Mouse (Mus musculus) activated CD4-positive, CD25-positive, alpha-beta regulatory T cell, adult 4 months (primary cell): ENCODE measurements around the gene Atp11a. TPM values are rescaled to one million over a fixed set of nuclear protein-coding genes. Genes with fewer than 3 reads are reported as not detected.

Experiments used
- ATAC-seq: one replicate; pipeline ENCODE4 v1.8.0; 2017
- polyA plus RNA-seq, 2 experiments: library from polyadenylated mRNA; unstranded; fragments of 100-300 nt; shearing (Covaris generic); gene quantifications; one replicate each; pipeline ENCODE4 v1.2.1; 2017

The Atp11a gene
- polyA plus RNA-seq, 2 experiments from 2014 or later: 4.4 to 5.2 TPM

DNA sequence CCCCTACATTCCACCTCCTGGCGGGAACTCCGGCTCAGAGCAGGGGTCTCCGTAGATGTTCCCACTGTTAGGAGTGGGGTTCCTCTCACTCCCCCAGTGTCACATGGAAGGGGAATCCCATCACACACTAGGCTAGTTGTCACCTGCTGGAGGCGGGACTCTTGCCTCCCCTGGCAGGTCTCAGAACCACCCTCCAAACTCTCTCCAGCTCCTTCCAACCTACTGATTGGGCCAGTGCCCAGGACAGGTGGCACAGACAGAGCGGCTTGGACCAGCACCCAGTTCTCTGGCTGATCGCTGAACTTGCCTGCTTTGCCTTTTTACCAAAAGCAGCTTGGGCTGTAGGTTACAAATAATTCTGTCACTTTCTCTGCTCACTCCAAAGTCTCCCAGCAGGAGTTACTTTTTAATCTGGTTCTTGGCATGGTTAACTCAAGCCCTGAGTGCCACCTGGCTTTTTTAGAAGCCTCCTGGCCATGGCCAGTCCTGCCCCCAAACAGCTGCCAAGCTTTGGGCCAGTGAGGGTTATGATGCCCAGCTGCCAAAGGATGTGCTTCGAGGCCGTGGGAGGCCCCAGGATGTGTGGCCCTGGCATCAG lies 117.5 kb downstream of the Atp11a start:
- ATAC-seq: no peak

DNA sequence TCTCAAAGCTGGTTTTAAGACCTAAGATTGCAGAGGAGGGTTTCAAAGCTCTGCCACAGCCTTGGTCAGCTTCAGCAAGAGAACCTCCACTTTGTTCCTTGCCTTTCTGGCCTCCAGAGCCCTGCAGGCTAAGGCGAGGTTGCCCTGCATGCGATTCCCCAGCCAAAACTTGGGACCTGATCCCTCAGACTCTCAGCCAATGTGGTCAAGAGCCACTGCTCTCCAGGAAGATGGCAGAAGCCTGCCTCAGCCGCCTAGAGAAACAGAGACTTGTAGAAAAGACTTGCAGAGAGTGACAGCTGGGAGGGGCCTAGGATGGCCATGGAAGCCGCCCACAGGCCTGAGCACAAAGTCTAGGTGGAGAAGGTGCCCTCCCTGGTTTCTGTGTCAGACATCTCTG lies 118.2 kb downstream of the Atp11a start:
- no peak for ATAC-seq

DNA sequence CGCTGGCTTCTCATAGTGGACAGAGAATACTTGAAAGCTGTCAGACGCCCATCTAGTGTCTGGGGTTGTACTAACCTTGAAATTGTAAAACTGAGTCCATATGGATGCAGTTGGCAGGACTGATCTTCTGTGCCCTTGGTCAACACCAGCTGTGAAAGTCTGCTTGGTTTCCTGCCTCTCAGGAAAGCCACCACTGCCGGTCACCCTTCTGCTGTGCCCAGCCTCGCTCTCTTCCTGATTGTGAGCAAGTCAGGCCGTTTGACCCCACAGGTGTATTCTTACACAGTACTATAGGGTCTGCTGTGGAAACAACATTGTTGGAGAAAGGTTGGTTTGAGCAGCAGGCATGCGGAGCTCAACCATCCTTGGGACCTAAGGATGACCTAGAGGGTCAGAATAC lies 120.3 kb downstream of the Atp11a start:
- ATAC-seq: no peak

DNA sequence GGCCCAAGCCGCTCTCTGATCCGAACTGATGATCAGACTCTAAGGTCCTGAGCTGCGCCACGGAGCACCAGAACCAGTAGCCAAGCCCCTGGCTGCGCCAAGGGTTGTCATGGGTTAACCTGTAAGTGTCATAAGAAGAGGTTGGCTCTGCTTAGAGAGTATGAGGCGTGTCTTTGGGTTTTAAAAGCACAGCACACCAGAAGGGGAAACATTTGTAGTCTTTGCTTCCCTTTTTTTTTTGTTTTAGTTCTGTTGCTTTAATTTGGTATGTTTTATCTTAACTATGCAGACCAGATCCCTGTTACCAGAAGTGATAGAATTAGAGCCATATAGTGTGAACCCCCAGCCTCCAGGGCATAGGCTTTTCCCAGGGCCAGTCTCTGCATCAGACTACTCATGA lies 123.3 kb downstream of the Atp11a start:
- ATAC-seq: no peak

DNA sequence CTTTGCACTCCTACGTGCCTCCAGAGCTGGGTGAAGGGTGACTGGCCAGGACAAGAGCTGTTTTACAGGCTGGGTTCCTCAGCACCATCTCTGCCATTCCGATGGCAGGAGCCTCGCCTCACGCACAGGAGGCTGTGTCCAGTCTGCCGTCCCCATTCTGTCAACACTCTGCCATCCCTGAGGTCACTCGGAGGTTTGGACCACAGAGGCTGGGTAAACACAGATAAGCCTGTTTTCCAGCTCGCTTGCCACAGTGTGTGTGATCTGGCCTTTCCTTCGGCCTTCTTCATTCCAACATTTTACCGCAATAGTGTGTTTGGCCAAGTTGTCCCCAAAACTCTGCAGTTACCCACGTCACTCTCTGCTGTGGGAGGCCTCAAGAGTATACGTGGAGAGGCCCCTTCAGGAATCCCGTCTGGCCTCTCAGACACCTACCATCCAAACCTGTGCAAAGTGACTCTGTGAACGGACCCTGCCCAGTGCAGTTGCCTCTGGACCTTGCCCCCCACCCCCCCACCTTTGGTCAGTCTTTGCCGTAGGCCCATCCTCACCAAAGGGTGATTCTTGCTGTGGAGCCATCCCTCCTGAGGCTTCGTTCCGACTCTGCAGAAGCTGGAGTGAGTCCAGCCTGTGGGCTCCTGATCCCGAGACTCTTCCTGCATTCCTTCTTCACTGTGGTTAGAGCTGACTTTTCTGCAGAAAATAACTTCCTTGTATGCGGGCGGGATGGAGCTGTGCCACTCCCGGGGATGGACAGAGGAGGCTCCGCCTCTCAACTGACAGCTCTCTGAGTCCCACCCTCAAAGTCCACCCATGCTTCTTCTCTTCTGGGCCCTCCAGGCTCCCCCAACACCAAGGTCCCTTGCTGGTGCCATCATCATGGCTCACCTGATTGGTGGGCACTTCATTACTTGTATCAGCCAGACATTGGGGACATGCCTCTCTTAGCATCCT lies 126.5 kb downstream of the Atp11a start:
- no peak for ATAC-seq

DNA sequence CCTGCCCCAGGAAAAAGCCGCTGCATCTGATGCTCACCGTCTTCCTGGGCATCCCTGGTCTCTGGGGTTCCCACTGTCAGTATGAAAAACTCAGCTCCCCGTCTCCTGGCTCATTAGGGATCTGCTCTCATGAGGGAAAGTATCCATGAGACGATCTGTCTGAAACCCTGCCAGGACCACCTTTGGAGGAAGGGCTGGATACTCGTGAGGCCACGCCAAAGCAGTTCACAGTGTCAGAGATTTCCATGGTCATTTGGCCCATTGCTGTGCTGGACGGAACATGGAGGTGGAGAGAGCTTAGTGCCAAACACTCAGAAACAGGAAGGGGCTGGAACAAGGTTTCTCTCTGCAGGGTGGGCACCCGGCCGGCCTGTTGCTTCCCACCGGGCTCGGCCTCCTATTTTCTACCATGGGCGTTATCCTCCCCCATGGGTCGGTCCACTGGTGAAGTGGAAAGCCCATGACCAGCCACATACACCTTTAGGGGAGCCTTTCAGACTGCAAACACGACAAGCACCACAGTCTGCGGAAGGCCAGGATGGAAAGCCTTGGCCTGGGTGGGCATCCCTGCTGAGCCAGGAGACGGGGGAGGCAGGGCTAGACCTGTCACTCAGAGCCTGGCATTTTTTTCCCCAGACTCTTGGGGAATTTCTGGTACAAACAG lies 131.1 kb downstream of the Atp11a start:
- ATAC-seq: no peak

DNA sequence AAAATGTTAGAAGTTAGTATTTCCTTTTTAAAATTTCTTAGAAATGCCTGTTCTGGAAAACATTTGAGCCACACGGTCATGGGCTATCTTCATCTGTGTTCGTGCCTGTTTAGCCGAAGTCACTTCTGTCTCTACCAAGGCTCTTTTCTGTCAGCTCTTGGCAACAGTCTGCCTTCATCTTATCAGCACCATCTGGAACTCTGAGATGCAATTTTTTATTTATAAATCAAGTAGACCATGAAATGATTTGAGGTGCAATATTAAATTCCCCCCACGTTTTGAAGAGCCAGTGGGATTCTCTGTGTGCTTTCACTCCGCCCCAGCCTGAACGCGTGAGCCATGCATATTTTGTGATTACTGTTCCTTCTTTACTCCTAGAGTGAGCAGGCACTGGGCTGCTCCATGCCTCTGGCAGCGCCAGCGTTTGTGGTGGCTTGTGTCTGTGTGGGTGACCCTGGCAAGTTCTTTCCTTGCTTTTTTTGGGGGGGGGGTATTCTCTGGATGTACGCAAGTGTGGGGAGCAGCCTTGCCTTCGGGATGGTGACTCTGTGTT lies 132.3 kb downstream of the Atp11a start:
- no peak for ATAC-seq

DNA sequence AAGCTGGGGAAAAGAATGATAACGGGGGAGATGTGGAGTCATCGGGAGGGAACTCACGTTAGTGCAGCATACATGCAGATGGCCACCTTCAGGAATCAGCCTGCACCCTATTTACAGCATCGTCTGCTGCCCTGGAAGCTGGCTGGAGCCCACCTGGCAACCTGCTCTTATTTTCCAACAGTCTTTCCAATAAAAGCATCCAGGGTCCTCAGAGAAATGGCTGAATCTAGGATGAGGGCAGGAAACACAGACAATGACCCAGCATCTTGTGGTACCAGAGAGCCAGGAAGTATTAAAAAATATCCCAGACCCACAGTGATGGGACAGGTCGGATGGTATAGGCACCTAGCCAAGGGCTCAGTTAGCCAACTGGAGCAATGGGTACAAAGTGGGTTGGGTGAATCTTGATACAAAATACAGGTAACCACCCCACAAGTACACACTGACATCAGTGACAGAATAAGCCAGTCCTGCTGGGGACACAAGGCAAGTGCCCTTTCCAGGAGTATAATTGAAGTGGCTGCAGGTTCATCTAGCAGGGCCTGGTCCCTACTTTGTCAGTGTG lies 136.2 kb downstream of the Atp11a start:
- no peak for ATAC-seq

DNA sequence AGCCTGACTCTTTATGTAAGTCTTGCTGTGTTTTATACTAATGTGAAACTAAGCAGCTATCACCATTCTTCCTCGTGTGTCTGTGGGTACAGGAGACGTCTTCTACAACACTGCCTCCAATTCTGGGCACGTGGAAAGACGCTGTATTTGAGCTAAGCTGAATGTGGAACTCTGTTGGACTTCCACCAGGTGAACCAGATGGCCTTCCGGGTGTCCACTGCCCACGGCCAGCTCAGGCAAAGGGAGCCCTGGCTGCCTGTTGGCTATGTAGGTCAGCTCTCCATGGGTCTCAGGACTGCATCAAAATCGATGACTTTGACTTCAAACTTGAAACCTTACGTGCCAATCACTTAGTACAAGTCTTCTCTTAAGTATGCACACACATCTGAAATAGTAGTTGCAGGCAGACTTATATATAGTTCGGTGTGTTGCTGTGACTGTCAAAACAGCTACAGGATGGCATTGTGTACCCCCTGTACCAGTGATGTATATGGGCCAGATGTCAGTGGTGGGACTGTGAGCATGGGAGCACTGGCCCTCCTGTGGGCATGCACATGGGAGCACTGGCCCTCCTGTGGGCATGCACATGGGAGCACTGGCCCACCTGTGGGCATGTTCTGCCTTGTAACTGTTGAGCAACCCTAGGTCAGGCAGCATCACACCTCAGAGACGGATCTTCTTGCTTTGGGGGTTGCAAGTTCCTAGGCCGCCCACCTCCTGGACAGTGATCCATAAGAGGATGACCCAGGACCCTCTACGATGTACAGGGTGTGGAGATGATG lies 137.2 kb downstream of the Atp11a start:
- no peak for ATAC-seq

DNA sequence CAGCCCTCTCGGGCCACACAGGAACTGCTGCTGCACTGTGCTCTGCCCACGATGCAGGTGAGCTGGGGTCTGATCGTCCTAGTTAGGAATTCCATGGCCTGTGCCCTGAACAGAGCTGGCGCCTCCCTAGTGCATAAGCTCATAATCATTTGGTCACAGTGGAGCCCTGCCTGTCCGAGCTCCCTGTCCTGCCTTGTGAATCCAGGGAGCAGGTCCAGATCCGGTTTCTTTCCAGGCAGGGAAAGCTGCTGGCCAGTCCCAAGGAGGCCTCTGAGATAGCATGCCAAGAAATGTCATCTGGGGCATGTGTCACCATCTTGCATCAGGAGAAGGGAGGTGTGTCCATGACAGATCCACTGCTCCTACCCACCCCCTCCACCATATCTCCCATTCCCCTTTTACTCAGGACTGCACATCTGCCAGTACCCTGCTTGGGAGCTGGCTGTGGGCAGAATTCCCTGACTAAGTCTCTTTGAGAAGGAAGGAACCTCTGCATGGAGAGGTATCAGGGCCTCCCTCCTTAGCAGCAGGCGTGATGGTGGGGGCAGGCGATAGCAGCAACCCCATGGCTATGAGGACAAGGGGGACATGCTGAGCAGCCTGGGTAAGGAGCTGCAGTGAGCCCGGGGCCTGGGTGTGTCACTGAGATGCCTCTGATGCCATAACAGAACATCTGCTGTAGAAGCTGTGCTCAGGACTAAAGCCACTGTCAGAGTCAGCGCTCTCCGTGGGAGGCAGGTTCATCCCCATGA lies 138.1 kb downstream of the Atp11a start:
- ATAC-seq: no peak

DNA sequence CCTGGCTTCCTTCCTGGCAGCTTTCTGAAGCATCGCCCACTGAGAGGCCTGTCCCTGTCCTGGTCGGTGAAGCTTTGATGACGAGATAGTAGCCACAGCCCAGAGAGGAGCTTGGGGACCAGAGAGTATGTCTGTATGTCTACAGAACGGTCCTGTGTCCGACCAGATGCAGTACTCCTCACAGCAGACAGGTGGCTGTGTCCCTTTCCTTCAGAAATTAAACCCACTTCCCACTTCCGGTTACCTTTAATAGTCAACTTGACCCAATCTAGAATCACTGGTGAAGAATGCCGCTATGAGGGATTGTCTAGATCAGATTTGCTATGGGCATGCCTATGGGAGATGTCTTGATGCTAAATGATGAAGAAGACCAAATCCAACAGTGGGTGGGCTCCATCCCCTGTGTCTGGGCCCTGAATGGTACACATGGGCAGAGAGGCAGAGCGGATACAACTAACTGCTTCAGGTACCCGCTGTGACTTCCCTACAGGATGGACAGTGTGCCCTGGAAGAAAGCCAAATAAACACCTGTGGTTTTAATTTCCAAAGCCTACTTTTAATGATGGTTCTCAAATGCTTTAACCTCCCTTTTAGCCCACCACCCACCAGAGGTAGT lies 138.8 kb downstream of the Atp11a start:
- ATAC-seq: no peak

DNA sequence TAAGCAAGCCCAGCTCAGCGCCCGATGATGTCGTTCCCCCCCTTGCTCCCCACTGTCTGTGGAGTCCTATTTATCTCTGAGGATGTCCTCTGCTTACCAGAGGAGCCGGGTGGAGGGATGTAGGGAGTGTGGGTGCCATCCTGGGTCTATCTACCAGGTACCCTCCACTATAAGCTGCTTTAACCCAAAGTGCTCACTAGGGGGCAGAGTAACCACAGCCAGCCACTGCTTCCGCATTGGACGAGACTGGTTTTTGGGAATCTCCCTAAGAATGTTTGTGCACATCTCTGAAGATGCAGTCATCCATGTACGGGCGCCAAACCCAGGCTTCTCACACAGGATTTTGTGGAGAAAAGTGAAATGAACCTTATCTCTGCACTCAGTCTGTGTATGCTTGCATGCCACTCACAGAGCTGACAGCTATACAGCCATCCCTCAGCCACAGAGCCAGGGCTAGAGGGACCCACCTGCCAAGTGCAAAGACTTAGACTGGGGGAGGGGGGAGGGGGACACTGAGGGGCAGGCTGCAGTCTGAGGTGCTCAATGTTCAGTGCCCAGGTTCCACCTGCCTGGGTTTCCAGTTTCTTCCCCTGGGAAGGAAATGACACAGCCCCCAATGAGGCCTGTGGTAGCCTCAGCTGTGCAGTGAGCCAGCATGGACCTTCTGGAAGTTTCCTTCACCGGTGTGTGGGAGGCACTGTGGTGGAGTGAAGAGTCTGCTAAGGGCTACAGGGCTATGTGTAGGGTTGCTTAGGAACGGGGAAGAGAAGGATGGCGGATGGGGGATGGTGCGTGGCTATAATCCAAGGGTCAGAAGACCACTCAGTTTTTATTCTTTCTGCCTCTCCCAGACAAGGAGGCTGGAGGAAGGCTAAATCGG lies 139.9 kb downstream of the Atp11a start:
- no peak for ATAC-seq

DNA sequence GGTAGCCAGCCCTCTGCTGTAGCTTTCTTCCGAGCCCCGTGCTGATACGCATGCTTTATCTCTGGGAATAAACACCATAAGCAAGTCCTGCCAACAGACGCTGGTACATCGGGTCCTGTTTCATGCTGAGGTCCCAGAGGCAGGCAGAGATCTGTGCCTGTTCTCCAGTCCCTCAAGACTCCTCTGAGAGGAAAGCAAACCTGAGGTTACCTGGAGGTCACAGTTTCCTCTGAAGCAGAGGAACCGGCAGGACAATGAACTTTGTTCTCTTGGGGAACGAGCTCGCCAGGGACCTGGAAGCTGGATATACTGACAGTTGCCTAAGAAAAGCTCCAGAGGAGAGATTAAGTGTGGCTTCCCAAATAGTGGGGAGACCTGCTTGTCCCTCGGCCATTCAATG lies 141.0 kb downstream of the Atp11a start:
- no peak for ATAC-seq

DNA sequence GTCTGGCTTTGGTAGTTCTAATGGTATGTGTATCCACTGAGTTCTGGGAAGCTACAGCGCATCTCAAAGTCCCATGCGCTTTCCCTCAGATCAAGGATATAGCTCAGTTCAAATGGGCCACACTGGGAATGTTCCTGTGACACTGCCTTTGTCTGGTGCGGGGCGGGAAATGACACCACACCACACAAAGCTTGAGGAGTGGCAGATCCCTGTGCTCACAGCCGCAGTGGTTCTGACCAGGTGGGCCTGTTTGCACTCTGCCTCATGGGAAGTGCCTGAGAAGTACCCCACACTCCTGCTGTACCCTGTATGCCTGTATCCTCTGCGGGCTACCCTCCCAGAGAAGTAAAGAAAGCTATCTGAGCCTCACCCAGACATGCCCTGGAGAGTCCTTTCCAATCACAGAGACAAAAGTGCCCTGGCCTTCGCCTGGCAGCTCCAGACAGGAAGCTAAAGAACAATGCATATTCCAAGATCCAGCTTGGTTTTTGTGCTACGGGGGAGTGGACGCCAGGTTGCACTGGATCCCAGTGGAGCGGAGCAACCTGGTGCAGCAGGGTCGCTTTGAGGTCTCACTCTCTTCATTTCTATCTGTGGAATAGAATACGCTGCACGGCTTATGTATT lies 147.1 kb downstream of the Atp11a start:
- no peak for ATAC-seq

DNA sequence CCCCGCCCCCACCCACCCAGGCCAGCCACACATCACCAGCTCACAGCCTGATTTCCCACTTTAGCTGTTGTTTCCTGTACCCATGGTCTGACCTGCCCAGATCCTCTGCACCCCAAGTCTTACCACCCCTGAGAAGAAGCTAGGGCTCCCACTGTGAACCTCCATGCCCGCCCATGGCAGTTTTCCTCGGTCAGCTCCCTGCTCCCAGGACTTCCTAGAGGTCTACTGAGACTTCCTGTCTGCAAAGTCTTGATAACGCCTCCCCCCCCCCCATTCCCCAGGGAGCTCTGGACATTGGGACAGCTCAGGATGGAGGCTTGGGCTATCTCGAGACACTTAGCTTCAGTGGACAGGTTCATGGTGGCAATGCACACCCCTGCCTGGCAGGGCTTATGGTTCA lies 148.3 kb downstream of the Atp11a start:
- no peak for ATAC-seq

DNA sequence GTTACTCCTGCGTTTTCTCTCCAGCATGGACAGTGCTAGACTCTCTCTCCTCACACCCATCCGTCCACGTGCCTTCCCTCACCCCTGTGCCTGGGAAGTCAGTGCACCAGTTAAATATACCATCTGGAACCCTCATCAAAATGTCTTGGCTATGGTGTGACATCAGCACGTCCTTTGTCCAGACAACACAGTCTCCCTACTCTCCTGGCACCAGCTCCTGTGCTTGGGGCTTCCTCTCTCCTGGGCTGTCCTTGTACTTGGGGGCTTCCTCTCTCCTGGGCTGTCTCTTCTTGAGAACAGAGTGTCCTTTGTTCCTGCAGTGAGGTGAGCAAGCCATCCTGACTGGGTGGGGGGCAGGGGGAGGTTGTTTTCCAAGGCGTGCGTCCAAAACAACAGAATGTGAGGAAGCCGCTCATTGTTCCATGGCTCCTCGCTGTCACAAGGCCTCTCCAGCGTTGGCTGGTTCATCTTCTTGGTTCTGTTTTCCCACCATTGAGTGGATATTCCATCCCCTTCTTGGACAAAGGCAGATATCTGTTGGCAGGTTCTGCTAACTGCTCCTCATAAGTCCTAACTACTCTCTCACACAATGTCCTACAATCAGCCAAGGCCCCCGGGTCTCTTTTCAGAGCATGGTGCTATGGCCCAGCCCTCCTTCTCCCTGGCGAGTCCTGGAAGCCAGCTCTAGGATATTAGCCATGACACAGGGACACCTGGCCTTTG lies 148.9 kb downstream of the Atp11a start:
- ATAC-seq: no peak

DNA sequence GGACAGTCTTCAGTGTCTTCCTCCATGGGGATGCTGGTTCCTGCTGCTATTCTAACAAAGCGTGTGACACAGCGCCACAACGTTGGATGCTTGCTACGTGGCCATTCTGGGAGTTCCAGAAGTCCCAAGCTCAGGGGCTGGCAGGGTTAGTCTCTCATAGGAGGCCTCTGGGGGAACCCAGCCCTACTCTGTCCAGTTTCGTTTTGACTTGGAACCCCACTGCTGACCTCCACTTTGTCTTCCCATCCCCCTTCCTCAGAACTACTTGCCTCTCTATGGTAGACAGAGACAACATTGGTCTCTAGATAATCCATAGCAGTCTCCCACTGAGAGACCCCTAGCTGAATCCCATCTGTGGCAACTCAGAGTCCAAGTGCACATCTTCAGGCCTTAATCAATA lies 149.8 kb downstream of the Atp11a start:
- no peak for ATAC-seq

DNA sequence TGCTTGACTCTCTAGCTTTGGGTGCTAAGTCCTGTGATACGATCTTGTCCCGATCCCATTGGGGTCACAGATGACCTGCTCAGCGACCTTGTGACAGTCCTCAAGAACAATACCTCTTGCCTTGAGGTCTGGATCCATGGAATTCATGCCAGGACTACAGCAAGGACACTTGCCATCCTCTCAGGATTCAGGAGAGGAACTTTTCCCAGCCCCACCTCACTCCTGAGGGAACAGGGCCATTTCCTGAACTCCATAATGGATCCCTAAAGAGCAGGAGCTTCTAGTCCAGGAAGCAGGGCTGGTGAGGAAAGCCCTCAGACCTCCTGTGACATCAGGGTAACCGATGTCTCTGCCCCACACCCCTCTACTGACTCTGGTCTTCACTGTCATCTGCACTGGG lies 150.9 kb downstream of the Atp11a start:
- no peak for ATAC-seq

DNA sequence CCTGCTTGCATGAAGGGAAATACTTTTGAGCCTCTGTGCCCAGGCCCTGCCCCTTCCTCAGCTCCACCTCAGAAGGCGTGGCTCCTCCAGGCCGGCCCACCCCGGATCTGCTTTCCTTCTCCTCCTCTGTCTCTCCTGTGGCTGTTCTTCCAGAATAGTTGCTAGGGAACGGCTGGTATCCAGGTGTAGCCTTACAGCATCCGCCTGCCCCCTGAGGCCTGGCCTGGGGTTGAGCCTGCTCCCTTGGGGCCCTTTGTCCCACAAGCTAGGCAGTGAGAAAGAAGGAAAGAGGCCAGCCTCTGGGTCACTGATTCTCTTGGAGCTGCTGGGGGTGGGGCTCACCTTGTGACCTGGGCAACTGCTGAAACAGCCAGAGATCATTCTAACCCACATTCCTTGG lies 155.2 kb downstream of the Atp11a start:
- ATAC-seq: no peak
